Mouse (Mus musculus) ES-E14 (cell line): ENCODE results near the gene Sec14l1. TPM values are rescaled to one million over a fixed set of nuclear protein-coding genes. Genes with fewer than 3 reads are reported as not detected.

Experiments
- DNase-seq: peaks from one replicate; pipeline ENCODE4 v3.0.0-alpha.2; 2013; ENCODE audit warnings: low read depth, low spot score
- H3K27ac ChIP-seq: 2 replicates; pipeline ENCODE4 v1.5.1; 2012; ENCODE audit warnings: low read depth, mild to moderate bottlenecking, low read length, moderate library complexity, mixed read lengths; ENCODE audit not compliant: poor library complexity, insufficient read depth, severe bottlenecking
- H3K36me3 ChIP-seq: 2 replicates; pipeline ENCODE4 v1.6.1; 2012; ENCODE audit warnings: mild to moderate bottlenecking, low read length, moderate library complexity, mixed read lengths; ENCODE audit not compliant: control insufficient read depth, poor library complexity, insufficient read depth, severe bottlenecking
- H3K4me1 ChIP-seq, 2 experiments: fragments of 150-350 bp in 1 of 2; sonication (generic) in 1 of 2; 2 replicates each; pipeline ENCODE4 v1.6.1; 2012; ENCODE audit warnings: low read length in 2 of 2, mild to moderate bottlenecking in 1 of 2, mixed read lengths in 1 of 2; ENCODE audit not compliant: control insufficient read depth in 2 of 2, insufficient read depth in 2 of 2, poor library complexity in 1 of 2
- H3K4me3 ChIP-seq, 2 experiments: fragments of 150-350 bp in 1 of 2; sonication (generic) in 1 of 2; 2 replicates each; pipeline ENCODE4 v1.5.1; 2012; ENCODE audit warnings: low read length in 2 of 2, low read depth in 1 of 2, mild to moderate bottlenecking in 1 of 2, mixed read lengths in 1 of 2; ENCODE audit not compliant: insufficient read depth in 1 of 2, poor library complexity in 1 of 2, severe bottlenecking in 1 of 2
- H3K9ac ChIP-seq: 2 replicates; pipeline ENCODE4 v1.6.1; 2012; ENCODE audit warnings: low read depth, mild to moderate bottlenecking, low read length, mixed read lengths; ENCODE audit not compliant: poor library complexity, insufficient read depth, severe bottlenecking
- H3K9me3 ChIP-seq: fragments of 150-350 bp; sonication (generic); 2 replicates; pipeline ENCODE4 v1.6.1; 2012; ENCODE audit warnings: low read depth, mild to moderate bottlenecking, low read length; ENCODE audit not compliant: control insufficient read depth, insufficient read depth
- CHD2 ChIP-seq: IDR thresholded peaks from 2 replicates; pipeline ENCODE4 v1.6.1; 2014; ENCODE audit warnings: mild to moderate bottlenecking, low read depth, low read length, inconsistent platforms
- HCFC1 ChIP-seq: IDR thresholded peaks from 2 replicates; pipeline ENCODE4 v1.6.1; 2012; ENCODE audit warnings: low read length, inconsistent platforms, borderline replicate concordance; ENCODE audit not compliant: insufficient read depth
- MAFK ChIP-seq: IDR thresholded peaks from 2 replicates; pipeline ENCODE4 v1.6.1; 2014; ENCODE audit warnings: mild to moderate bottlenecking, low read depth, low read length, inconsistent platforms; ENCODE audit not compliant: insufficient read depth
- ZC3H11A ChIP-seq: IDR thresholded peaks from 2 replicates; pipeline ENCODE4 v1.6.1; 2012; ENCODE audit warnings: low read depth, mild to moderate bottlenecking, inconsistent platforms, low read length, borderline replicate concordance
- ZNF384 ChIP-seq: IDR thresholded peaks from 2 replicates; pipeline ENCODE4 v1.6.1; 2012; ENCODE audit warnings: low read depth, low read length, inconsistent platforms
- in situ Hi-C, 2 experiments: fragments of 600-800 bp; cut with MboI; formaldehyde crosslinking; loops; one replicate each; pipeline ENCODE4 v1.15.1; 2025; ENCODE audit warnings: low sequenced_read_pairs in 2 of 2, inconsistent platforms in 1 of 2; ENCODE audit not compliant: unreplicated experiment in 2 of 2
- total RNA-seq: library from RNA; depleted of rRNA; stranded (reverse); fragments of 300-350 nt; gene quantifications from 2 replicates; pipeline ENCODE4 v1.2.3, GENCODE M21; 2012

Sec14l1 gene
- total RNA-seq, 1 experiment, result 36.7 TPM

GRCm38 (mm10) chr11:117113377-117113776, 1.6 kb upstream of the Sec14l1 start:
- peaks cover 0 to 11% of the 10 kb centered on the region in 2 experiments; a peak in 2 of 4 replicates for H3K4me1 ChIP-seq
- no peak overlapping the region for H3K4me3 ChIP-seq
- peak overlapping the region; percentile 80; the same call in 1 of the 2 replicates for H3K27ac ChIP-seq
- in situ Hi-C loops, result no loop called here
- DNase-seq, result peak; percentile 60
- TF ChIP-seq MAFK (no peak), CHD2 (no peak), ZNF384 (no peak), HCFC1 (no peak), ZC3H11A (no peak)
- H3K36me3 ChIP-seq, result peaks cover 10% of the 10 kb centered on the region
- no peak overlapping the region for H3K9ac ChIP-seq
- no peaks in the 10 kb centered on the region for H3K9me3 ChIP-seq

GRCm38 (mm10) chr11:117114231-117114591, 757 bp upstream of the Sec14l1 start:
- DNase-seq, result no peak
- Histone ChIP-seq H3K9me3 (no peaks in the 10 kb centered on the region), H3K36me3 (peaks cover 13% of the 10 kb centered on the region), H3K27ac (peak overlapping the region; percentile 92), H3K4me3 (peak overlapping the region; percentile 70 to 79), H3K9ac (peak overlapping the region; percentile 85), H3K4me1 (peaks cover 0 to 16% of the 10 kb centered on the region in 2 experiments; a peak in 2 of 4 replicates)
- in situ Hi-C loops, result no loop called here
- no peak for TF ChIP-seq ZNF384
- TF ChIP-seq MAFK, result no peak
- no peak for TF ChIP-seq CHD2
- TF ChIP-seq ZC3H11A, result no peak

- TF ChIP-seq MAFK, result no peak
- no peak for TF ChIP-seq ZNF384
- no peak for TF ChIP-seq ZC3H11A
- DNase-seq, result no peak
- Histone ChIP-seq H3K9me3 (no peaks in the 10 kb centered on the region), H3K27ac (0 out of 2 replicates have a peak overlapping the region, but pooled peaks have one; percentile 44), H3K4me1 (peaks cover 2 to 14% of the 10 kb centered on the region in 2 experiments; a peak in 3 of 4 replicates), H3K4me3 (peak overlapping the region; percentile 79 to 99), H3K9ac (peak overlapping the region; percentile 95), H3K36me3 (peaks cover 13% of the 10 kb centered on the region)
- in situ Hi-C loops, result no loop called here
Observed at GRCm38 (mm10) chr11:117115346-117116219, 615 bp downstream of the Sec14l1 start.

- DNase-seq, result no peak
- H3K4me3 ChIP-seq, result peak overlapping the region; percentile 79 to 99; a peak in 3 of 4 replicates
- peaks cover 13% of the 10 kb centered on the region for H3K36me3 ChIP-seq
- H3K9me3 ChIP-seq, result no peaks in the 10 kb centered on the region
- peaks cover 5 to 19% of the 10 kb centered on the region in 2 experiments; a peak in 3 of 4 replicates for H3K4me1 ChIP-seq
- in situ Hi-C loops, result no loop called here
- TF ChIP-seq HCFC1 (no peak), ZNF384 (no peak), ZC3H11A (no peak)
- no peak overlapping the region for H3K27ac ChIP-seq
- H3K9ac ChIP-seq, result no peak overlapping the region
Observed at GRCm38 (mm10) chr11:117116350-117117303, 1.7 kb downstream of the Sec14l1 start.
